Mouse (Mus musculus) bone marrow, adult 2 months (tissue): ENCODE results near the gene Slc25a26.

Source experiments
- CTCF ChIP-seq: fragments of 200-500 bp; IDR thresholded peaks from 2 replicates; pipeline ENCODE4 v1.5.1; 2011; ENCODE audit warnings: low read length, control low read depth; ENCODE audit not compliant: control insufficient read depth, insufficient read depth
- POLR2A ChIP-seq: fragments of 200-500 bp; IDR thresholded peaks from 2 replicates; pipeline ENCODE4 v1.6.1; 2011; ENCODE audit warnings: low read depth, mild to moderate bottlenecking, control low read depth, low read length, borderline replicate concordance; ENCODE audit not compliant: control insufficient read depth

GRCm38 (mm10) chr6:94646274-94646863 lies 146.2 kb downstream of the Slc25a26 start:
- TF ChIP-seq CTCF: no peak
- TF ChIP-seq POLR2A: no peak
